Mouse (Mus musculus) midbrain, embryonic 10.5 days (tissue): ENCODE measurements around the gene Sbf2. TPM values are rescaled to one million over a fixed set of nuclear protein-coding genes. Genes with fewer than 3 reads are reported as not detected.

Experiments
- DNase-seq: peaks from one replicate; pipeline ENCODE4 v3.0.0-alpha.2; 2017; ENCODE audit warnings: low spot score
- H3K27ac ChIP-seq: fragments of 300-500 bp; sonication (generic); replicated peaks from 2 replicates; pipeline ENCODE4 v1.5.1; 2016; ENCODE audit warnings: mild to moderate bottlenecking
- H3K27me3 ChIP-seq: fragments of 300-500 bp; sonication (generic); 2 replicates; pipeline ENCODE4 v1.6.1; 2016; ENCODE audit warnings: low read depth, mild to moderate bottlenecking; ENCODE audit not compliant: poor library complexity, severe bottlenecking
- H3K36me3 ChIP-seq: fragments of 300-500 bp; sonication (generic); 2 replicates; pipeline ENCODE4 v1.6.1; 2016; ENCODE audit warnings: mild to moderate bottlenecking, moderate library complexity
- H3K4me1 ChIP-seq: fragments of 300-500 bp; sonication (generic); 2 replicates; pipeline ENCODE4 v1.6.1; 2016
- H3K4me3 ChIP-seq: fragments of 300-500 bp; sonication (generic); 2 replicates; pipeline ENCODE4 v1.5.1; 2016; ENCODE audit warnings: mild to moderate bottlenecking, moderate library complexity
- H3K9me3 ChIP-seq: fragments of 300-500 bp; sonication (generic); replicated peaks from 2 replicates; pipeline ENCODE4 v1.6.1; 2016; ENCODE audit warnings: mild to moderate bottlenecking
- WGBS: fragments of 180-500 bp; shearing (Covaris S2); methylation state at CpG from one replicate; pipeline ENCODE4 v1.1.7; 2016; 5-methylcytosine and 5-hydroxymethylcytosine counted together
- polyA plus RNA-seq: library from polyadenylated mRNA; unstranded; fragments of >200 nt; fragmentation: Nextera tagmentation; extraction: Ambion mirVana; gene quantifications from 2 replicates; pipeline ENCODE4 v1.2.1, GENCODE M21; 2016

Gene Sbf2
- polyA plus RNA-seq, 1 experiment from 2014 or later: 29.8 TPM

DNA sequence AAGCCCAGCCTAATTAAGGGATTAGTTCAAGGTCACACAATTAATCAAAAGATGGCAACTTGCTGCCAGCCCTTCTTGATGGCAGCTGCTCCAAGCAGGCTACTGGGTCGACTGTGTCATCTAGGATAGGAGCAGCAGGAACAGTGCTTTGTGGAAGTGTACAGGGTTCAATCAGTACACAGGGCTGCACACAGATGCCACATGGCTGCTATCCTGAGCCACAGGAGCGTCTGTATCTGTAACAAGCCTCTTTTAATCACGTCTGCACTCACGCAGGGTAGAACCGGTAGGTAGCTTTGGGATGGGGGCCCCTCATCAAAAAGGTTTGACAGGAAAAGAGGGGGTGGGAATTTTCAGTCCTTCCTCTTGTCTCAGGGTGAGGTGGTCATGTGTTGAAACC lies 308.4 kb downstream of the Sbf2 start:
- no peak for DNase-seq
- 69% methylated on average over 5 of the region's 5 CpGs for WGBS
- H3K4me1 ChIP-seq: peaks cover 9% of the 10 kb centered on the region; the same call in 1 of the 2 replicates
- no peaks in the 10 kb centered on the region for H3K9me3 ChIP-seq
- H3K27me3 ChIP-seq: no peaks in the 10 kb centered on the region
- no peak overlapping the region for H3K4me3 ChIP-seq
- peaks cover 34% of the 10 kb centered on the region for H3K36me3 ChIP-seq
- no peak overlapping the region for H3K27ac ChIP-seq

DNA sequence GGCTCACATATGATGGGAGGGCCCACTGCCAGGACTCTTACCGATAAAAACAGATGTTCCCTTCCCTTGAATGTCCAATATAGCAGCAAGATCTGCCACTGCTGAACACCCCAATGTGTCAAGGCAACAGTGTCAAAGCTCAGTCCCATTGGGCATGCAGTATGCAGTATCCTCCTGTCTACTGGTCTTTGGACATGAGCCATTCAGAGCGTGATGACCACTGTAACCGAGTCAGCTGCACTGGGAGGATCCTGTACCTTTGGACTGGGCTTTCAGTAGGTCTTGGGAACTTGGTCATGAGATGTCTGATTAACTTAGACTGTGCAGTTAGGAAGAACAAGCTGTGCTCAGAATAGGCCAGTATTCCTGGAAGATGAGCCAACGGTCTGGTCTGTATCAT lies 309.2 kb downstream of the Sbf2 start:
- Histone ChIP-seq H3K4me1 (peaks cover 9% of the 10 kb centered on the region; the same call in 1 of the 2 replicates), H3K9me3 (no peaks in the 10 kb centered on the region), H3K27me3 (no peaks in the 10 kb centered on the region), H3K36me3 (peaks cover 26% of the 10 kb centered on the region), H3K27ac (no peak overlapping the region), H3K4me3 (no peak overlapping the region)
- 92% methylated on average over 4 of the region's 4 CpGs for WGBS
- DNase-seq: no peak

DNA sequence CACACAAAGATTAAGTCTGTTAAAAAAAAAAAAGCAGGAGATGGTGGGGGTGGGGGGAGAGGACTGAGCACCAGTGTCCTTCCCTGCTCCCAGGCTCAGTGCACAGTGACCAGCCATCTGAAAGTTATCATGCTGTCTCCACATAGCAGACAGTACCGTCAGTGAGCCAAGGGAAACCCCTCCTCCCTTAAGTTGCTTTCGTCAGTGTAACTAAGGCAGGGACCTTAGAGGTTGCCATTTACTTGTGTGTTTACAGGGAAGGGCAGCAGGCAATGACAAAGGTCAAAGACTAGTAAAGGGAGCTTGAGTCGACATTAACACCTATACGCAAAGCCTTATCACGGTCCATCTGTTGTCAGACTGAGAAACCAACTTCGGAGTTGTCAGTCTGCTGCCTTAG lies 311.8 kb downstream of the Sbf2 start:
- no peak overlapping the region for H3K4me3 ChIP-seq
- H3K27ac ChIP-seq: no peak overlapping the region
- DNase-seq: no peak
- H3K27me3 ChIP-seq: no peaks in the 10 kb centered on the region
- peaks cover 9% of the 10 kb centered on the region for H3K4me1 ChIP-seq
- WGBS: 87% methylated on average over 6 of the region's 6 CpGs
- H3K9me3 ChIP-seq: no peaks in the 10 kb centered on the region
- peaks cover 7% of the 10 kb centered on the region; the same call in 1 of the 2 replicates for H3K36me3 ChIP-seq

DNA sequence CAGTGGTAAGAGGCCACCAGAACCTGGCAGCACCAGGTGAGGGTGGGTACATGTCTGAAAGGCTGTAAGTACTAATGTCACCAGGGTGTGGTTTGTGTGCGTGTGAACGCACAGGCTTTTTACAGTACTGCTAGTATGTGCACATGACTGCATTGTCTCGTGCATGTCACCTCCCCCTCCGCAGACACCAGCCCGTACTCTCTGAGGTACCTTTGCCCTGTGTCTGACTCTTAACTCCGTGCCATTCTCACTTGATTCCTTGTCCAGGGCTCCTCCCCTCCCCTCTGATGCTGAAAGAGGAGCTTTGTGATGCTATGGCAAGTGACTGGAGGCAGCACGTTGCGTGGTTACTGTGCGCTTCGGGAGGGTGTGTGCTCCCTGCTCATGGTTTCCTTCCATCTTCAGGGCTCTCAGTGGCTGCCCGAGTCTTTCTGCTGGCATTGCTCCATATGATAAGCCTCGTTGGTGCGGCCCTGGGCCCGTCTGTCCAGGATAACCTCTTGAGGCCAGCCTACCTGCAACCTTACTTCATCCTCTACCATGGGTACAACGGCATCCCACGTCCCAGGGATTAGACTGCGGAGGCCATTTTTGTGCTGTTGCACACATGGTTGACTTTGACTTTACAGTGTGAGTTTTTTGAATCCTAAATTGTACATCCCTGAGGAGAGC lies 315.8 kb downstream of the Sbf2 start:
- no peak for DNase-seq
- no peak overlapping the region for H3K4me3 ChIP-seq
- no peak overlapping the region for H3K27ac ChIP-seq
- no peaks in the 10 kb centered on the region for H3K27me3 ChIP-seq
- WGBS: 91% methylated on average over 17 of the region's 17 CpGs
- no peaks in the 10 kb centered on the region for H3K36me3 ChIP-seq
- H3K9me3 ChIP-seq: no peaks in the 10 kb centered on the region
- peaks cover 16% of the 10 kb centered on the region for H3K4me1 ChIP-seq

DNA sequence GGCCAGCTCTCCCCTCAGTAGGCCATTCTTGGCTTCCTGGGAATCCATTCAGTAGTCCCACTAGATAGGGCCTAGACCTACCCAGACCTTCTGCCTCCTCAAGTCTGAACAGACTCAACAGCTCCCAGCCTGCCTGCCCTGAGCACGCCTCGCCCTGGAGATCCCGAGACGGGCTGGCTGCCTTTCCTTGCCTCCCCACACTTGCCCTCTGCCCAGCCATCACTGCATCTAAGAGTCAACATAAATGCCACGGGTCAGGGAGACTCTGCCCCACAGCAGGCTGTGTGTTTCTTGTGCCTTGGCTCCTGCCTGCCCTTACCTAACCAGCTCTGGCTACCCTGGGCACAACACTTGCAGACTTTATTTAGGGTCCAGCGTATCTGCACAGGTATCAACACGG lies 316.6 kb downstream of the Sbf2 start:
- H3K27ac ChIP-seq: peak overlapping the region; percentile 76; the same call in 1 of the 2 replicates
- no peaks in the 10 kb centered on the region for H3K27me3 ChIP-seq
- no peak overlapping the region for H3K4me3 ChIP-seq
- no peak for DNase-seq
- 83% methylated on average over 7 of the region's 7 CpGs for WGBS
- H3K4me1 ChIP-seq: peaks cover 16% of the 10 kb centered on the region
- H3K9me3 ChIP-seq: no peaks in the 10 kb centered on the region
- H3K36me3 ChIP-seq: no peaks in the 10 kb centered on the region

- Histone ChIP-seq H3K4me1 (peaks cover 16% of the 10 kb centered on the region), H3K4me3 (no peak overlapping the region), H3K36me3 (no peaks in the 10 kb centered on the region), H3K9me3 (no peaks in the 10 kb centered on the region), H3K27me3 (no peaks in the 10 kb centered on the region), H3K27ac (peak overlapping the region; percentile 76)
- DNase-seq: no peak
- WGBS: 54% methylated on average over 4 of the region's 4 CpGs
These were observed 317.1 kb downstream of the Sbf2 start for GRCm38 (mm10) chr7:110297611-110298010.

GRCm38 (mm10) chr7:110296889-110297603 lies 317.7 kb downstream of the Sbf2 start:
- peak; percentile 67 for DNase-seq
- H3K27ac ChIP-seq: peak overlapping the region; percentile 76
- WGBS: 36% methylated on average over 17 of the region's 17 CpGs
- no peaks in the 10 kb centered on the region for H3K27me3 ChIP-seq
- no peak overlapping the region for H3K4me3 ChIP-seq
- no peaks in the 10 kb centered on the region for H3K9me3 ChIP-seq
- no peaks in the 10 kb centered on the region for H3K36me3 ChIP-seq
- peaks cover 16% of the 10 kb centered on the region for H3K4me1 ChIP-seq

DNA sequence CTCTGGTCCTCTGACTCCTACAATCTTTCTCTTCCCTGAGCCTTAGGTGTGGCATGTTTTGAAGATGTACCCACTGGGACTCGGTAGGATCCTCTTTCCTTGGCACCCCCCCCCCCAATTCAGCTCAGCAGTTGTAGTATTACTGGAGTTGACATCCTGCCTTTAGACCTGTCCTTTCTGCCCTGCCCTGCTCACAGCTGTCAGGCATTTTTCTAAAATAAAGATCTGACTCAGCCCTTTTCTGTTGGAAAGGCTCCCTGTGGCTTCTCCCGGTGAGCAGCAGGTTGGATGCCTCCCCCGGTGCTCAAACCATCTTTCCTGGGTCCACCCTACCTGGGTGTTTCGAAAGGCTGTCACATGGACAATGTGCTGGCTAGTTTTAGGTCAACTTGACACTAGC lies 325.1 kb downstream of the Sbf2 start:
- WGBS: 70% methylated on average over 4 of the region's 4 CpGs
- peaks cover 15% of the 10 kb centered on the region for H3K4me1 ChIP-seq
- 0 out of 2 replicates have a peak, but pooled peaks cover 2% of the 10 kb centered on the region for H3K9me3 ChIP-seq
- no peak overlapping the region for H3K27ac ChIP-seq
- no peaks in the 10 kb centered on the region for H3K36me3 ChIP-seq
- no peak for DNase-seq
- H3K4me3 ChIP-seq: no peak overlapping the region
- no peaks in the 10 kb centered on the region for H3K27me3 ChIP-seq

GRCm38 (mm10) chr7:110288731-110289191 lies 326.0 kb downstream of the Sbf2 start:
- no peak overlapping the region for H3K27ac ChIP-seq
- 69% methylated on average over 6 of the region's 6 CpGs for WGBS
- no peak overlapping the region for H3K4me3 ChIP-seq
- DNase-seq: no peak
- no peaks in the 10 kb centered on the region for H3K36me3 ChIP-seq
- H3K9me3 ChIP-seq: 0 out of 2 replicates have a peak, but pooled peaks cover 2% of the 10 kb centered on the region
- peaks cover 15% of the 10 kb centered on the region for H3K4me1 ChIP-seq
- H3K27me3 ChIP-seq: no peaks in the 10 kb centered on the region

DNA sequence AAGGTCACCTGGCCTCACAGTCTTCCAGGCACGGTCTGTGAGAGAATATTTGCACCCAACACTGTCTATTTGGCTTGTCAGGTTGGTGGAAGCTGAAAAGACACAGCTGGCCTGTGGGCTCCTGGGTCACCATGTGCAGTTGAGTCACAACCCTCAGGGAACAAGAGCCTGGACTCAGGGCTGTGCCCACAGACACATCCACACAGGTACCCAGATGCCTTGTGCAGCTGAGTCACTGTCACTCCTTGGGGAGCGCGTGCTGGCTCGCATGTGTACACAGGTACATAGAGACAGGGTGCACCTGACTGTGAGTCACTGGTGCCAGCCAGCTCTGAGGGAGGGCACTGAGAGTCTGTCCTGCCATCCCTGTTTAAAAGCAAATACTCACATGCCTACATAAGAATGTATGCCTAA lies 326.5 kb downstream of the Sbf2 start:
- peaks cover 15% of the 10 kb centered on the region for H3K4me1 ChIP-seq
- 92% methylated on average over 4 of the region's 4 CpGs for WGBS
- DNase-seq: no peak
- no peaks in the 10 kb centered on the region for H3K27me3 ChIP-seq
- H3K4me3 ChIP-seq: no peak overlapping the region
- 0 out of 2 replicates have a peak overlapping the region, but pooled peaks have one; percentile 6 for H3K27ac ChIP-seq
- H3K36me3 ChIP-seq: no peaks in the 10 kb centered on the region
- H3K9me3 ChIP-seq: 0 out of 2 replicates have a peak, but pooled peaks cover 2% of the 10 kb centered on the region

DNA sequence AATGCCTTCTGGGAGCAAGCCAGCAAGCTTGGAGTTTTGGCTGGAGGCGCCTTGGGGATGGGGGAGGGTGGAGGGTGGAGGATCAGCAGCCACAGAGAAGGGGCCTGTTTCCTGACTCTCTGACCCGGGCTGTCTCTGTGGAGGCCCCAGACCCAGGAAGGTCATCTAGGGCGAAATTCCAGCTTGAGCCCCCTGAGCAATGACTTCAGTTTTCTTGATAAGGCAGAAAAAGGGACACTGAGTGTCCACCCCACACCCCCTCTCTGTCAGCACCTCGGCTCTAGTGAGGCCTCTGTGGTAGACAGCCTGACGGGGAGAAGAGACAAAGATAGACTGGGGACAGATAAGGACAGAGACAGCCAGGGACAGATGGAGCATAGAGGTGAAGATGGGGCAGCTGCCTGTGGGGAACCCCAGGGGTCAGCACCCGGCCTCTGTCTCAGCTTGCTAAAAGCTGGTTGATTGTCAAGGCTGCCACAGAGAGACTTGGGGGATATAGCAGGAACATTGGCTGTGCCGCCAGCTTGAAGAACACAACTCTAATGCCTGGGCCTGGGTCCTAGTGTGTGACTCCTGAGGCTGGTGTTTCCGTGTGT lies 327.1 kb downstream of the Sbf2 start:
- Histone ChIP-seq H3K36me3 (peaks cover 2% of the 10 kb centered on the region), H3K27ac (peak overlapping the region; percentile 49), H3K4me1 (peaks cover 15% of the 10 kb centered on the region), H3K27me3 (no peaks in the 10 kb centered on the region), H3K9me3 (0 out of 2 replicates have a peak, but pooled peaks cover 2% of the 10 kb centered on the region), H3K4me3 (no peak overlapping the region)
- no peak for DNase-seq
- 62% methylated on average over 8 of the region's 8 CpGs for WGBS

- Histone ChIP-seq H3K27me3 (no peaks in the 10 kb centered on the region), H3K36me3 (peaks cover 7% of the 10 kb centered on the region), H3K9me3 (0 out of 2 replicates have a peak, but pooled peaks cover 2% of the 10 kb centered on the region), H3K4me1 (peaks cover 15% of the 10 kb centered on the region), H3K4me3 (no peak overlapping the region), H3K27ac (peak overlapping the region; percentile 49)
- DNase-seq: peak; percentile 83
- 9% methylated on average over 12 of the region's 12 CpGs for WGBS
These were observed 327.8 kb downstream of the Sbf2 start for GRCm38 (mm10) chr7:110286838-110287475.
